ENCODE assay signal across 8 mouse cellular contexts in the genomic region with DNA sequence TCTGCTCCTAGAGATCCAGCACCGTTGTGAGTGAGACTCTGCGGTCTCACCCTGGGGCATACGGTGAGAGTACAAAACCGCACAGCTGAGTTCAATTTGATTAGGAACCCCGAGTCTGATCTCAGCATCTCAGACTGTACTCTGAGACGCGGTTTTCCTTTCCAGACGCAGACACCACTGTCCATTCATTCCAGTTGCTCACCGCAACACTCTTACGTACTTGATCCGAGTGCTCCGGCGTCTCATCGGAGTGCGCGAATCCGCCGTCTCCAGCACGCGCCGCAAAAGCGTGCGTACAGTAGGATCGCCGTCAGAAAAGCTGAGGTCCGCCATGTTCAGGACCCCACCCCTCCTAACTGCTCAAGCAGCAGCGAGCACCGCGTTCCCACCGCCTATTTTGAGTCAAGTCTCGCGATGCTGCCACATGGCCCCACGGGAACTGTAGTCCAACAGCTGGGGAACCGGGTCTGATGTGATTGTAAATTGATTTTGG. TPM values are rescaled to one million over a fixed set of nuclear protein-coding genes. Genes with fewer than 3 reads are reported as not detected.
DNase-seq lines count a peak whose midpoint lies in the region; ATAC-seq lines count a peak whose summit lies in the region.

No protein-coding gene starts in this region.

- H3K27ac ChIP-seq in intestine, embryonic 15.5 days = peak overlapping the region; percentile 51; the same call in 1 of the 2 replicates
- peak overlapping the region; percentile 87 for H3K27ac ChIP-seq in midbrain, embryonic 10.5 days (replicated peaks)

- peak overlapping the region; percentile 67 for H3K4me2 ChIP-seq in intestine, embryonic 15.5 days (replicated peaks)

- peak; percentile 81 for ATAC-seq in intestine, embryonic 15.5 days

- peak; percentile 93 for DNase-seq in adrenal gland, postnatal 10 days
- DNase-seq in embryo, embryonic 11.5 days (ENCODE audit: low read depth, low spot score) = peak; percentile 89
- DNase-seq in gastrocnemius, postnatal 36 days = peak; percentile 82 to 86
- DNase-seq in left cerebral cortex, postnatal 36 days (ENCODE audit: low spot score in 2 of 2) = peak; percentile 86 to 88
- DNase-seq in midbrain, embryonic 10.5 days (ENCODE audit: low spot score) = peak; percentile 92
- DNase-seq in right cerebral cortex, postnatal 4 days = peak; percentile 86
- peak; percentile 92 for DNase-seq in yolk sac, embryonic 10.5 days (ENCODE audit: low spot score)

- peaks cover 11% of the 10 kb centered on the region for H3K4me1 ChIP-seq in intestine, embryonic 15.5 days (replicated peaks)
- peaks cover 34% of the 10 kb centered on the region for H3K4me1 ChIP-seq in midbrain, embryonic 10.5 days

- H3K9ac ChIP-seq in intestine, embryonic 15.5 days = peak overlapping the region; percentile 64

- peak overlapping the region; percentile 68 for H3K4me3 ChIP-seq in intestine, embryonic 15.5 days (replicated peaks)
- H3K4me3 ChIP-seq in midbrain, embryonic 10.5 days = peak overlapping the region; percentile 83

- intact Hi-C loops in gastrocnemius, postnatal 36 days (cut with DNase I) = loop anchor here (5.0 kb wide), 1 partner anchor 81 kb away; a partner anchor contains a TSS
- intact Hi-C loops in left cerebral cortex, postnatal 36 days (cut with DNase I) = loop anchor here (10.0 kb wide), 1 partner anchor 137 kb away; no protein-coding TSS in a partner anchor

- H3K36me3 ChIP-seq in intestine, embryonic 15.5 days = peaks cover 16% of the 10 kb centered on the region
- H3K36me3 ChIP-seq in midbrain, embryonic 10.5 days = peaks cover 30% of the 10 kb centered on the region

- no peaks in the 10 kb centered on the region for H3K9me3 ChIP-seq in intestine, embryonic 15.5 days
- no peaks in the 10 kb centered on the region for H3K9me3 ChIP-seq in midbrain, embryonic 10.5 days (replicated peaks)

- H3K27me3 ChIP-seq in intestine, embryonic 15.5 days (replicated peaks) = no peaks in the 10 kb centered on the region
- no peaks in the 10 kb centered on the region for H3K27me3 ChIP-seq in midbrain, embryonic 10.5 days (ENCODE audit: low read depth, poor library complexity, severe bottlenecking)

- under 1% methylated on average over 34 of the region's 34 CpGs for WGBS in intestine, embryonic 15.5 days
- WGBS in midbrain, embryonic 10.5 days = under 1% methylated on average over 34 of the region's 34 CpGs

RNA-seq across cellular contexts. Expression of a gene that starts 1.4 kb away (rescaled TPM):
- total RNA-seq in adrenal gland, postnatal 10 days (2021) = 10 to 100 TPM in 1 of 2 experiments, 1 to 10 TPM in 1; 7.6 to 10.4 TPM
- total RNA-seq in gastrocnemius, postnatal 36 days (2021) = 1 to 10 TPM; 1.1 to 1.2 TPM
- 33.6 and 34.9 TPM in 2 replicates for polyA plus RNA-seq in intestine, embryonic 15.5 days (2015; fragmentation: Nextera tagmentation; extraction: Ambion mirVana)
- 10 to 100 TPM; 15.2 to 18.0 TPM for total RNA-seq in left cerebral cortex, postnatal 36 days (2021)
- 55.7 and 62.6 TPM in 2 replicates for polyA plus RNA-seq in midbrain, embryonic 10.5 days (2016; fragmentation: Nextera tagmentation; extraction: Ambion mirVana)

RNA-seq across cellular contexts. Expression of a gene that starts 3.2 kb away (rescaled TPM):
- total RNA-seq in adrenal gland, postnatal 10 days (2021) = 10 to 100 TPM; 28.3 to 32.0 TPM
- 10 to 100 TPM; 19.0 TPM for total RNA-seq in gastrocnemius, postnatal 36 days (2021)
- polyA plus RNA-seq in intestine, embryonic 15.5 days (2015; fragmentation: Nextera tagmentation; extraction: Ambion mirVana) = 54.9 and 60.0 TPM in 2 replicates
- 10 to 100 TPM; 38.9 to 44.8 TPM for total RNA-seq in left cerebral cortex, postnatal 36 days (2021)
- 82.2 and 88.1 TPM in 2 replicates for polyA plus RNA-seq in midbrain, embryonic 10.5 days (2016; fragmentation: Nextera tagmentation; extraction: Ambion mirVana)

RNA-seq across cellular contexts. Expression of a gene that starts 8.7 kb away (rescaled TPM):
- 10 to 100 TPM; 39.1 to 40.1 TPM for total RNA-seq in adrenal gland, postnatal 10 days (2021)
- total RNA-seq in gastrocnemius, postnatal 36 days (2021) = 10 to 100 TPM; 38.4 to 52.9 TPM
- polyA plus RNA-seq in intestine, embryonic 15.5 days (2015; fragmentation: Nextera tagmentation; extraction: Ambion mirVana) = 192 and 253 TPM in 2 replicates
- total RNA-seq in left cerebral cortex, postnatal 36 days (2021) = 10 to 100 TPM; 25.7 to 35.4 TPM
- polyA plus RNA-seq in midbrain, embryonic 10.5 days (2016; fragmentation: Nextera tagmentation; extraction: Ambion mirVana) = 375 and 418 TPM in 2 replicates

RNA-seq across cellular contexts. Expression of a gene that starts 24.2 kb away (rescaled TPM):
- not detected for total RNA-seq in adrenal gland, postnatal 10 days (2021)
- not detected for total RNA-seq in gastrocnemius, postnatal 36 days (2021)
- not detected in 2 replicates for polyA plus RNA-seq in intestine, embryonic 15.5 days (2015; fragmentation: Nextera tagmentation; extraction: Ambion mirVana)
- not detected for total RNA-seq in left cerebral cortex, postnatal 36 days (2021)
- 0.22 and 0.23 TPM in 2 replicates for polyA plus RNA-seq in midbrain, embryonic 10.5 days (2016; fragmentation: Nextera tagmentation; extraction: Ambion mirVana)

RNA-seq across cellular contexts. Expression of a gene that starts 24.5 kb away (rescaled TPM):
- 10 to 100 TPM; 25.4 to 30.0 TPM for total RNA-seq in adrenal gland, postnatal 10 days (2021)
- total RNA-seq in gastrocnemius, postnatal 36 days (2021) = 10 to 100 TPM; 19.7 to 22.0 TPM
- polyA plus RNA-seq in intestine, embryonic 15.5 days (2015; fragmentation: Nextera tagmentation; extraction: Ambion mirVana) = 8.5 and 8.9 TPM in 2 replicates
- total RNA-seq in left cerebral cortex, postnatal 36 days (2021) = 10 to 100 TPM; 22.1 to 25.1 TPM
- 9.6 and 11.4 TPM in 2 replicates for polyA plus RNA-seq in midbrain, embryonic 10.5 days (2016; fragmentation: Nextera tagmentation; extraction: Ambion mirVana)

Comparison
In these comparisons a context has a peak if more than half of its experiments do, and no peak if none do; other contexts are left out.
1. Peak in every context shown above with its lines: DNase-seq, ATAC-seq, H3K4me3 ChIP-seq and H3K27ac ChIP-seq.